Mouse (Mus musculus): ENCODE measurements around the gene Nop16.

Gene Nop16

DNA sequence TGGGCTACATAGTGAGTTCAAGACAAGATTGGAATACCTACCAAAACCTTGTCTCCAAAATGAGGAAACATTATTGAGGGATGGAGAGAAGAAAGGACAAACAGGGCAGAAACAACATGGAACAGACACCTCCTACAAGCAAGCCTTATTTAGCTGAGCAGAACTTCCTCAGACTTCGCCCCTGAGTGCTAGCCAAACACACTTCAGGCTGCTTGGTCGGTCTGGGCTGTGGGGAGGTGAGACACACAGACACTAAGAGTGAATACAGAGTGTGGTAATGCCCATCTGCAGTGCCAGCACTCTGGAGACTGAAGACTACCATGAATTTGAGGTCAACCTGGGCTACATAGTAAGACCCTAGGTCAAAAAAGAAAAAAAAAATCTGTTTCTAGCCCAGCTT, 30.2 kb downstream of the Nop16 start:
- no peak for DNase-seq

- no peak for DNase-seq
Observed at GRCm38 (mm10) chr13:54557652-54558051, 32.2 kb downstream of the Nop16 start.

- DNase-seq = no peak
Observed at GRCm38 (mm10) chr13:54556796-54557195, 33.1 kb downstream of the Nop16 start.

GRCm38 (mm10) chr13:54556176-54556575, 33.7 kb downstream of the Nop16 start:
- DNase-seq = no peak

DNA sequence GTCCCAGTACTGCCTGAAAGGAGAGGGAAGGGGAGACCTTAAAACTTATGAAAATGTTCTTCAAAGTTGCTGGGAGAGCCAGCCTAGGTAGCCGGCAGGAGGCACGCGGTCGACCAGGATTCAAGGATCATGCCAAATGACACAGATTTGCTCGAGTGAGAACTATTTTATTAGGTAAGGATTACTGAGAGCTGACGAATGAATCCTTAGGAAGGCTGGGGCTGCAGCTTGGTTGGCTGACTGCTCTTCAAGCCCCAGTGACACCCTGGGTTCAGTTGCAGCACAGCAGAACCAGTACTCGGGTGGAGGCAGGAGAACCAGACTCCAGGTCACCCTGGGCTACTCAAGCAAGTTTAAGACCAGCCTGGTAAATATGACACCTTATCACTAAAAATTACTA, 41.9 kb downstream of the Nop16 start:
- no peak for DNase-seq
